Mouse (Mus musculus) CD4-positive, CD25-positive, alpha-beta regulatory T cell, adult 4 months (primary cell): ENCODE data around the gene Agap1. TPM values are rescaled to one million over a fixed set of nuclear protein-coding genes. Genes with fewer than 3 reads are reported as not detected.

Experiments used
- ATAC-seq: one replicate; pipeline ENCODE4 v1.8.0; 2017
- polyA plus RNA-seq, 2 experiments: library from polyadenylated mRNA; unstranded; fragments of 100-300 nt; shearing (Covaris generic); gene quantifications; one replicate each; pipeline ENCODE4 v1.2.1; 2017

Gene Agap1
- polyA plus RNA-seq, 2 experiments from 2014 or later, result 0.20 TPM; not detected in 1

- ATAC-seq, result no peak
Measured at GRCm38 (mm10) chr1:89918111-89918510, 463.5 kb downstream of the Agap1 start.

- ATAC-seq, result no peak
Measured at GRCm38 (mm10) chr1:89919206-89919605, 464.6 kb downstream of the Agap1 start.

- no peak for ATAC-seq
Measured at GRCm38 (mm10) chr1:89921806-89922205, 467.2 kb downstream of the Agap1 start.

GRCm38 (mm10) chr1:89922282-89922681 lies 467.7 kb downstream of the Agap1 start:
- no peak for ATAC-seq

- ATAC-seq, result no peak
Measured at GRCm38 (mm10) chr1:89922883-89923641, 468.5 kb downstream of the Agap1 start.

- ATAC-seq, result no peak
Measured at GRCm38 (mm10) chr1:89923642-89924020, 469.0 kb downstream of the Agap1 start.

- ATAC-seq, result no peak
Measured at GRCm38 (mm10) chr1:89925501-89926190, 471.0 kb downstream of the Agap1 start.

- ATAC-seq, result no peak
Measured at GRCm38 (mm10) chr1:89926583-89927060, 472.0 kb downstream of the Agap1 start.

GRCm38 (mm10) chr1:89927061-89927661 lies 472.6 kb downstream of the Agap1 start:
- no peak for ATAC-seq

- no peak for ATAC-seq
Measured at GRCm38 (mm10) chr1:89928676-89929075, 474.1 kb downstream of the Agap1 start.

GRCm38 (mm10) chr1:89929181-89929580 lies 474.6 kb downstream of the Agap1 start:
- no peak for ATAC-seq

- no peak for ATAC-seq
Measured at GRCm38 (mm10) chr1:89929721-89930505, 475.3 kb downstream of the Agap1 start.

GRCm38 (mm10) chr1:89930551-89930950 lies 475.9 kb downstream of the Agap1 start:
- no peak for ATAC-seq

GRCm38 (mm10) chr1:89931120-89931519 lies 476.5 kb downstream of the Agap1 start, which contains the start of gene Gbx2:
Gbx2 (minus strand) TSS chr1:89931179.
- no peak for ATAC-seq

- ATAC-seq, result no peak
Measured at GRCm38 (mm10) chr1:89932021-89932423, 477.4 kb downstream of the Agap1 start.

- no peak for ATAC-seq
Measured at GRCm38 (mm10) chr1:89932616-89933015, 478.0 kb downstream of the Agap1 start.

- no peak for ATAC-seq
Measured at GRCm38 (mm10) chr1:89933028-89933427, 478.4 kb downstream of the Agap1 start.

GRCm38 (mm10) chr1:89933786-89934185 lies 479.2 kb downstream of the Agap1 start:
- ATAC-seq, result no peak

GRCm38 (mm10) chr1:89934316-89935260 lies 480.0 kb downstream of the Agap1 start:
- ATAC-seq, result no peak

- no peak for ATAC-seq
Measured at GRCm38 (mm10) chr1:89935493-89936348, 481.1 kb downstream of the Agap1 start.
